8 mouse cellular contexts compared by ENCODE assay signal in genomic region chr2:154702637-154703315, GRCm38 (mm10). TPM values are rescaled to one million over a fixed set of nuclear protein-coding genes. Genes with fewer than 3 reads are reported as not detected.
DNase-seq lines count a peak whose midpoint lies in the region; ATAC-seq and TF ChIP-seq lines count a peak whose summit lies in the region.

No protein-coding gene starts in this region.

- no peaks in the 10 kb centered on the region for H3K79me2 ChIP-seq in myocyte (ENCODE audit: control insufficient read depth, insufficient read depth)

- intact Hi-C loops in heart, postnatal 25 days (cut with DNase I): loop anchor here (1.0 kb wide), 2 partner anchors 153 to 241 kb away; no protein-coding TSS in a partner anchor

- no peak overlapping the region for H3K4me3 ChIP-seq in intestine, embryonic 14.5 days (ENCODE audit: low read depth, low read length)
- peak overlapping the region; percentile 10; the same call in 1 of the 2 replicates for H3K4me3 ChIP-seq in liver, embryonic 11.5 days (ENCODE audit: low read depth, low read length)
- H3K4me3 ChIP-seq in myocyte: no peak overlapping the region
- H3K4me3 ChIP-seq in stomach, embryonic 14.5 days (ENCODE audit: low read depth, low read length): no peak overlapping the region

- no peaks in the 10 kb centered on the region for H3K4me1 ChIP-seq in intestine, embryonic 14.5 days (replicated peaks; ENCODE audit: control insufficient read depth, insufficient read depth, low read length)
- H3K4me1 ChIP-seq in liver, embryonic 11.5 days (replicated peaks; ENCODE audit: control insufficient read depth, insufficient read depth, low read length): peaks cover 5% of the 10 kb centered on the region
- peaks cover 6% of the 10 kb centered on the region; the same call in 1 of the 2 replicates for H3K4me1 ChIP-seq in stomach, embryonic 14.5 days (ENCODE audit: control insufficient read depth, insufficient read depth, low read length)

- H3ac ChIP-seq in myocyte (ENCODE audit: control insufficient read depth, insufficient read length): no peak overlapping the region

- H3K9ac ChIP-seq in intestine, embryonic 14.5 days (ENCODE audit: low read length): no peak overlapping the region
- H3K9ac ChIP-seq in liver, embryonic 11.5 days (ENCODE audit: low read depth, low read length): peak overlapping the region; percentile 34; the same call in 1 of the 2 replicates
- H3K9ac ChIP-seq in stomach, embryonic 14.5 days (replicated peaks; ENCODE audit: low read depth, low read length): no peak overlapping the region

- peak; percentile 47; the same call in 1 of the 2 replicates for ATAC-seq in intestine, embryonic 14.5 days (replicated peaks; ENCODE audit: low FRiP score, low TSS enrichment, low read depth)
- peak; percentile 53; the same call in 1 of the 2 replicates for ATAC-seq in liver, embryonic 11.5 days (replicated peaks; ENCODE audit: low FRiP score)
- peak; percentile 56; the same call in 1 of the 2 replicates for ATAC-seq in stomach, embryonic 14.5 days (ENCODE audit: insufficient number of reproducible peaks, insufficient read depth, low FRiP score, low read depth)

- H3K4me2 ChIP-seq in intestine, embryonic 14.5 days (ENCODE audit: low read length): peak overlapping the region; percentile 26; the same call in 1 of the 2 replicates
- H3K4me2 ChIP-seq in liver, embryonic 11.5 days: peak overlapping the region; percentile 54
- peak overlapping the region; percentile 53 for H3K4me2 ChIP-seq in myocyte (ENCODE audit: low read depth)
- peak overlapping the region; percentile 20; the same call in 1 of the 2 replicates for H3K4me2 ChIP-seq in stomach, embryonic 14.5 days (replicated peaks; ENCODE audit: low read depth, low read length)

- peak; percentile 26 for DNase-seq in heart, adult 8-10 months (ENCODE audit: low spot score)
- DNase-seq in heart, postnatal 25 days (ENCODE audit: low spot score): no peak
- DNase-seq in cerebellum, postnatal 10 days: peak; percentile 89 to 91
- peak; percentile 58 to 62 for DNase-seq in frontal cortex, postnatal 36 days (ENCODE audit: low spot score in 2 of 2)
- DNase-seq in intestine, embryonic 14.5 days (ENCODE audit: low spot score): peak; percentile 88
- peak; percentile 59 for DNase-seq in liver, embryonic 11.5 days (ENCODE audit: low spot score)

- no peak overlapping the region for H3K27ac ChIP-seq in intestine, embryonic 14.5 days (ENCODE audit: low read depth)
- H3K27ac ChIP-seq in liver, embryonic 11.5 days (ENCODE audit: low read depth, low read length): no peak overlapping the region
- H3K27ac ChIP-seq in stomach, embryonic 14.5 days (ENCODE audit: low read length): no peak overlapping the region

- H3K9me3 ChIP-seq in intestine, embryonic 14.5 days (ENCODE audit: control insufficient read depth, low read length): no peaks in the 10 kb centered on the region
- no peaks in the 10 kb centered on the region for H3K9me3 ChIP-seq in liver, embryonic 11.5 days (ENCODE audit: control insufficient read depth, low read length)
- no peaks in the 10 kb centered on the region for H3K9me3 ChIP-seq in stomach, embryonic 14.5 days (ENCODE audit: control insufficient read depth, low read depth, low read length)

- no peaks in the 10 kb centered on the region for H3K36me3 ChIP-seq in intestine, embryonic 14.5 days (ENCODE audit: control insufficient read depth, insufficient read depth, low read length)
- H3K36me3 ChIP-seq in liver, embryonic 11.5 days (ENCODE audit: control insufficient read depth, insufficient read depth, low read length): no peaks in the 10 kb centered on the region
- H3K36me3 ChIP-seq in myocyte (ENCODE audit: control insufficient read depth, insufficient read depth): peaks cover 6% of the 10 kb centered on the region
- no peaks in the 10 kb centered on the region for H3K36me3 ChIP-seq in stomach, embryonic 14.5 days (ENCODE audit: control insufficient read depth, insufficient read depth, low read length)

- TF ChIP-seq POLR2A in myocyte (IDR thresholded peaks at IDR 0.05; ENCODE audit: insufficient read length, low read depth): no peak

- WGBS in intestine, embryonic 14.5 days: 5% methylated on average over 17 of the region's 17 CpGs
- 9% methylated on average over 17 of the region's 17 CpGs for WGBS in liver, embryonic 11.5 days
- 4% methylated on average over 17 of the region's 17 CpGs for WGBS in stomach, embryonic 14.5 days

- no peaks in the 10 kb centered on the region for H3K27me3 ChIP-seq in intestine, embryonic 14.5 days (replicated peaks; ENCODE audit: control insufficient read depth, insufficient read depth, low read length)
- no peaks in the 10 kb centered on the region for H3K27me3 ChIP-seq in liver, embryonic 11.5 days (replicated peaks; ENCODE audit: control insufficient read depth, insufficient read depth, low read length)
- no peaks in the 10 kb centered on the region for H3K27me3 ChIP-seq in myocyte (ENCODE audit: control insufficient read depth, insufficient read depth, insufficient read length)
- no peaks in the 10 kb centered on the region for H3K27me3 ChIP-seq in stomach, embryonic 14.5 days (ENCODE audit: control insufficient read depth, insufficient read depth, low read length)

TF ChIP-seq in myocyte, 11 proteins besides CTCF, POLR2A, EP300 and RAD21:
- peak in 1 of 3 experiments; percentile 6 for TF ChIP-seq MYOG (IDR thresholded peaks at IDR 0.05; ENCODE audit: control insufficient read depth in 1 of 3, insufficient read depth in 1 of 3, insufficient read length in 2 of 3, low read depth in 2 of 3)
- no peak for TF ChIP-seq TCF3 (IDR thresholded peaks at IDR 0.05; ENCODE audit: insufficient read length, low read depth)
- TF ChIP-seq E2F4 (IDR thresholded peaks at IDR 0.05; ENCODE audit: insufficient read depth): no peak
- no peak for TF ChIP-seq USF1 (IDR thresholded peaks at IDR 0.05; ENCODE audit: low read depth)
- peak in 2 of 3 experiments; percentile 3 to 42 for TF ChIP-seq MYOD1 (IDR thresholded peaks at IDR 0.05; ENCODE audit: control insufficient read depth in 1 of 3, insufficient read length in 2 of 3, low read depth in 2 of 3)
- no peak for TF ChIP-seq CEBPB (IDR thresholded peaks at IDR 0.05; ENCODE audit: insufficient read depth, poor library complexity, severe bottlenecking)
- TF ChIP-seq POLR2AphosphoS2 (IDR thresholded peaks at IDR 0.05; ENCODE audit: insufficient read length, low read depth): no peak

RNA-seq across cellular contexts. Expression of gene Chmp4b, which starts 51.3 kb away (rescaled TPM):
- total RNA-seq in heart, adult 8-10 months (2022): 100 to 1,000 TPM; 119 to 132 (median 124) TPM
- total RNA-seq in heart, postnatal 25 days (2021): 100 to 1,000 TPM; 112 TPM
- polyA plus RNA-seq in intestine, embryonic 14.5 days (2014; fragmentation: Nextera tagmentation; extraction: Ambion mirVana): 15.5 and 15.8 TPM in 2 replicates
- 9.3 and 10.9 TPM in 2 replicates for polyA plus RNA-seq in liver, embryonic 11.5 days (2014; fragmentation: Nextera tagmentation; extraction: Ambion mirVana)
- 172 TPM for polyA plus RNA-seq in myocyte (2012; fragmentation: generic; extraction: Trizol)
- polyA plus RNA-seq in stomach, embryonic 14.5 days (2014; fragmentation: Nextera tagmentation; extraction: Ambion mirVana): 18.4 and 19.1 TPM in 2 replicates
